Mouse (Mus musculus): ENCODE measurements around the gene Rgs8.
A peak's percentile ranks its signal among the peaks of the same experiment; 100 is the strongest.

Gene Rgs8

GRCm38 (mm10) chr1:153652938-153653623, at the start of gene Rgs8:
Gene Rgs8, plus strand, starts transcription at chr1:153653025.
- no peak for DNase-seq (ENCODE audit: low read depth, low spot score)

- peak; percentile 7 for DNase-seq (ENCODE audit: low read depth, low spot score)
Observed at GRCm38 (mm10) chr1:153617340-153617830, 35.4 kb upstream of the Rgs8 start.

GRCm38 (mm10) chr1:153623036-153623435, 29.8 kb upstream of the Rgs8 start:
- DNase-seq (ENCODE audit: low read depth, low spot score), result no peak

GRCm38 (mm10) chr1:153632686-153633085, 20.1 kb upstream of the Rgs8 start:
- no peak for DNase-seq (ENCODE audit: low read depth, low spot score)

GRCm38 (mm10) chr1:153635056-153635455, 17.8 kb upstream of the Rgs8 start:
- DNase-seq (ENCODE audit: low read depth, low spot score), result peak; percentile 75

- peak; percentile 92 for DNase-seq (ENCODE audit: low read depth, low spot score)
Observed at GRCm38 (mm10) chr1:153635521-153635920, 17.3 kb upstream of the Rgs8 start.

- DNase-seq (ENCODE audit: low read depth, low spot score), result no peak
Observed at GRCm38 (mm10) chr1:153636821-153637220, 16.0 kb upstream of the Rgs8 start.

- peak; percentile 17 for DNase-seq (ENCODE audit: low read depth, low spot score)
Observed at GRCm38 (mm10) chr1:153641492-153641939, 11.3 kb upstream of the Rgs8 start.

- peak; percentile 71 for DNase-seq (ENCODE audit: low read depth, low spot score)
Observed at GRCm38 (mm10) chr1:153641940-153642501, 10.8 kb upstream of the Rgs8 start.

GRCm38 (mm10) chr1:153653674-153654073, 849 bp downstream of the Rgs8 start:
- no peak for DNase-seq (ENCODE audit: low read depth, low spot score)

GRCm38 (mm10) chr1:153659666-153660065, 6.8 kb downstream of the Rgs8 start:
- DNase-seq (ENCODE audit: low read depth, low spot score), result no peak

GRCm38 (mm10) chr1:153660982-153661688, 8.3 kb downstream of the Rgs8 start:
- DNase-seq (ENCODE audit: low read depth, low spot score), result no peak

- DNase-seq (ENCODE audit: low read depth, low spot score), result peak; percentile 33
Observed at GRCm38 (mm10) chr1:153661689-153662002, 8.8 kb downstream of the Rgs8 start.

- no peak for DNase-seq (ENCODE audit: low read depth, low spot score)
Observed at GRCm38 (mm10) chr1:153662362-153662761, 9.5 kb downstream of the Rgs8 start.

- DNase-seq (ENCODE audit: low read depth, low spot score), result no peak
Observed at GRCm38 (mm10) chr1:153665066-153665715, 12.4 kb downstream of the Rgs8 start.

- peak; percentile 10 for DNase-seq (ENCODE audit: low read depth, low spot score)
Observed at GRCm38 (mm10) chr1:153666236-153666635, 13.4 kb downstream of the Rgs8 start.

GRCm38 (mm10) chr1:153667244-153667727, 14.5 kb downstream of the Rgs8 start:
- no peak for DNase-seq (ENCODE audit: low read depth, low spot score)

GRCm38 (mm10) chr1:153667781-153668180, 15.0 kb downstream of the Rgs8 start:
- no peak for DNase-seq (ENCODE audit: low read depth, low spot score)

- no peak for DNase-seq (ENCODE audit: low read depth, low spot score)
Observed at GRCm38 (mm10) chr1:153669086-153669485, 16.3 kb downstream of the Rgs8 start.

GRCm38 (mm10) chr1:153669728-153670127, 16.9 kb downstream of the Rgs8 start:
- no peak for DNase-seq (ENCODE audit: low read depth, low spot score)

GRCm38 (mm10) chr1:153671352-153671751, 18.5 kb downstream of the Rgs8 start:
- DNase-seq (ENCODE audit: low read depth, low spot score), result no peak

- DNase-seq (ENCODE audit: low read depth, low spot score), result no peak
Observed at GRCm38 (mm10) chr1:153672698-153673097, 19.9 kb downstream of the Rgs8 start.

Measured in 3T3-L1 (cell line).